Mouse (Mus musculus) heart, adult 2 months (tissue): ENCODE measurements around the gene Slc16a7. TPM values are rescaled to one million over a fixed set of nuclear protein-coding genes. Genes with fewer than 3 reads are reported as not detected.

Source experiments
- DNase-seq, 2 experiments: peaks; one replicate each; pipeline ENCODE4 v3.0.0; 2021
- H3K27ac ChIP-seq: fragments of 200-600 bp; 2 replicates; pipeline ENCODE4 v1.8.1; 2022
- H3K27me3 ChIP-seq: fragments of 200-500 bp; 2 replicates; pipeline ENCODE4 v1.6.1; 2012; ENCODE audit warnings: mild to moderate bottlenecking, low read length, inconsistent platforms, mixed read lengths; ENCODE audit not compliant: control insufficient read depth, insufficient read depth
- H3K36me3 ChIP-seq: fragments of 200-500 bp; 2 replicates; pipeline ENCODE4 v1.6.1; 2012; ENCODE audit warnings: low read length, inconsistent platforms; ENCODE audit not compliant: control insufficient read depth, insufficient read depth
- H3K4me1 ChIP-seq: fragments of 200-500 bp; 2 replicates; pipeline ENCODE4 v1.6.1; 2011; ENCODE audit warnings: low read length; ENCODE audit not compliant: control insufficient read depth, insufficient read depth
- H3K4me3 ChIP-seq: fragments of 200-600 bp; 2 replicates; pipeline ENCODE4 v1.8.1; 2022
- H3K79me2 ChIP-seq: fragments of 200-500 bp; replicated peaks from 2 replicates; pipeline ENCODE4 v1.6.1; 2012; ENCODE audit warnings: mild to moderate bottlenecking, inconsistent platforms, low read length, moderate library complexity, mixed read lengths; ENCODE audit not compliant: control insufficient read depth, insufficient read depth
- H3K9ac ChIP-seq: fragments of 200-500 bp; 2 replicates; pipeline ENCODE4 v1.6.1; 2012; ENCODE audit warnings: low read depth, mild to moderate bottlenecking, control low read depth, inconsistent platforms, low read length, mixed read lengths
- CTCF ChIP-seq: fragments of 200-600 bp; IDR thresholded peaks from 2 replicates; pipeline ENCODE4 v1.8.1; 2022; ENCODE audit warnings: antibody characterized with exemption, mild to moderate bottlenecking, moderate library complexity
- EP300 ChIP-seq: fragments of 200-500 bp; IDR thresholded peaks from 2 replicates; pipeline ENCODE4 v1.6.1; 2011; ENCODE audit warnings: low read depth, low read length, control low read depth; ENCODE audit not compliant: insufficient read depth
- POLR2A ChIP-seq: fragments of 200-500 bp; IDR thresholded peaks from 2 replicates; pipeline ENCODE4 v1.6.1; 2011; ENCODE audit warnings: mild to moderate bottlenecking, low read depth, low read length, control low read depth; ENCODE audit not compliant: insufficient read depth
- WGBS: fragments of 180-500 bp; shearing (Covaris S2); methylation state at CpG from one replicate; pipeline ENCODE4 v1.1.7; 2018; 5-methylcytosine and 5-hydroxymethylcytosine counted together
- intact Hi-C: fragments of 180-260 bp; cut with DNase I; formaldehyde crosslinking; loops from one replicate; pipeline ENCODE4 v1.15.1; 2025
- polyA plus RNA-seq: library from polyadenylated mRNA; depleted of rRNA; stranded (reverse); fragments of >200 nt; gene quantifications from 2 replicates; pipeline ENCODE4 v1.2.3, GENCODE M21; 2012
- total RNA-seq, 2 experiments: library from RNA; stranded (reverse); gene quantifications; 2 replicates each; pipeline ENCODE4 v1.2.3; 2021

Slc16a7 gene
- total and polyA plus RNA-seq, 3 experiments, result 7.9 to 14.4 (median 13.3) TPM

- no peak for DNase-seq
- no peak overlapping the region for H3K9ac ChIP-seq
- no peak overlapping the region for H3K27ac ChIP-seq
- H3K27me3 ChIP-seq, result no peaks in the 10 kb centered on the region
- no peaks in the 10 kb centered on the region for H3K4me1 ChIP-seq
- no peaks in the 10 kb centered on the region for H3K36me3 ChIP-seq
- no peak for TF ChIP-seq POLR2A
- no peak for TF ChIP-seq CTCF
- TF ChIP-seq EP300, result no peak
- H3K4me3 ChIP-seq, result no peak overlapping the region
- intact Hi-C loops, result no loop called here
- no peaks in the 10 kb centered on the region for H3K79me2 ChIP-seq
- 75% methylated on average over 5 of the region's 5 CpGs for WGBS
Measured at GRCm38 (mm10) chr10:125285386-125285785, 103.9 kb downstream of the Slc16a7 start.

GRCm38 (mm10) chr10:125275149-125275848, 114.0 kb downstream of the Slc16a7 start:
- Histone ChIP-seq H3K4me1 (no peaks in the 10 kb centered on the region; the same call in 1 of the 2 replicates), H3K79me2 (no peaks in the 10 kb centered on the region), H3K36me3 (no peaks in the 10 kb centered on the region), H3K4me3 (no peak overlapping the region), H3K9ac (no peak overlapping the region), H3K27me3 (no peaks in the 10 kb centered on the region), H3K27ac (no peak overlapping the region)
- 81% methylated on average over 12 of the region's 12 CpGs for WGBS
- TF ChIP-seq EP300 (no peak), CTCF (no peak), POLR2A (no peak)
- DNase-seq, result no peak
- intact Hi-C loops, result no loop called here

DNA sequence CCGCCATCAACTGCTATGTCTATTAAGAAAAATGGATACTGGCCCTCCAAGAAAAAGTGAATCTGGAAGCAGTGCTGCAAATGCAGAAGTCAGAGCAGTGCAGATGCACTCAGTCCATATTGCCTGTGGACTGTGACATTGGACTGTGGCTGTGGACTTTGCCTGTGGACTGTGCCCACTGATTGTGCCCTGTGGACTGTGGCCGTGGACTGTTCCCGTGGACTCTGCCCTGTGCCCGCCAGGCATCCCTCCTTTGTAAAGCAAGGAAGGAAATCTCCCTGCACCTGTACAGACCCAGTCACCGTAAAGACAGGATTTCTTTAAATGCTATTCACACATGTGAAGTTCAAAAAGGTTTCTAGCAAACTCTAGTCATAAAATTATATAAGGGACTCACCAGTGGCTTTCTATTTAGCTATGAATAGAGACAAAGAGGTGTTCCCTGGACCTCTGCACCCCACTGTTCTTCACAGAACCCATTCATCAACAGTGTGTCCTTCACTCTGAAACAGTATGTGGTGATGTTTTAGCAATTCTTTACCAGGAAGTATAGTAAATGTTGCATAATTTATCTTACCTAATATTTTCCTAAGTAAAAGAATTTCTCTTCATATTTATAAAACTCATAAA, 114.6 kb downstream of the Slc16a7 start:
- DNase-seq, result no peak
- Histone ChIP-seq H3K4me1 (no peaks in the 10 kb centered on the region; the same call in 1 of the 2 replicates), H3K36me3 (no peaks in the 10 kb centered on the region), H3K4me3 (no peak overlapping the region), H3K27ac (no peak overlapping the region), H3K9ac (no peak overlapping the region), H3K27me3 (no peaks in the 10 kb centered on the region), H3K79me2 (no peaks in the 10 kb centered on the region)
- intact Hi-C loops, result no loop called here
- TF ChIP-seq CTCF (no peak), POLR2A (no peak), EP300 (no peak)
- WGBS, result 84% methylated on average over 5 of the region's 5 CpGs

DNA sequence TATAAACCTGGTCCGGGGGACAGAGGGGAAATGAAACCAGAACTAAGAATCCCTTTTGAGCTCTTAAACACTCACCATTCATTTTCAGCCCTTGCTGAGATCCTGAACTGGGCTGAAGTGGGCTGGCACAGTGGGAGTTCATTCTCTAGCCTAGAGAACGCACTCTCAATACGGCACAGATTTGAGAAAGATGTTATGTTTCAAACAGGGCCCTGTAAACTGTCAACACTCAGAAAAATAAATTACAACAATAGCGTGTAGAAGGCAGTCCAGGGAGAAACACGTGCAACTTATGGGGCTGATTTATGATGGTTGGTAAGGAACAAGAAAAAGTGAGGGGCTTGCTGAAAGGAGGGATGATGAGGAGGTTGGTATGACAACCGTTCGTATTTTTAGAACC, 115.5 kb downstream of the Slc16a7 start:
- Histone ChIP-seq H3K4me3 (no peak overlapping the region), H3K4me1 (no peaks in the 10 kb centered on the region; the same call in 1 of the 2 replicates), H3K36me3 (no peaks in the 10 kb centered on the region), H3K79me2 (no peaks in the 10 kb centered on the region), H3K27ac (no peak overlapping the region), H3K27me3 (no peaks in the 10 kb centered on the region), H3K9ac (no peak overlapping the region)
- no peak for DNase-seq
- intact Hi-C loops, result no loop called here
- WGBS, result 77% methylated on average over 7 of the region's 7 CpGs
- TF ChIP-seq CTCF, result no peak
- TF ChIP-seq EP300, result no peak
- TF ChIP-seq POLR2A, result no peak

- Histone ChIP-seq H3K4me3 (no peak overlapping the region), H3K27ac (no peak overlapping the region), H3K36me3 (no peaks in the 10 kb centered on the region), H3K4me1 (no peaks in the 10 kb centered on the region; the same call in 1 of the 2 replicates), H3K79me2 (no peaks in the 10 kb centered on the region), H3K9ac (no peak overlapping the region), H3K27me3 (no peaks in the 10 kb centered on the region)
- 54% methylated on average over 5 of the region's 5 CpGs for WGBS
- intact Hi-C loops, result no loop called here
- TF ChIP-seq EP300 (no peak), POLR2A (no peak), CTCF (no peak)
- no peak for DNase-seq
Measured at GRCm38 (mm10) chr10:125271448-125271847, 117.8 kb downstream of the Slc16a7 start.

- no peak overlapping the region for H3K27ac ChIP-seq
Measured at GRCm38 (mm10) chr10:125270266-125270665, 119.0 kb downstream of the Slc16a7 start.

More at GRCm38 (mm10) chr10:125270266-125270665, 119.0 kb downstream of the Slc16a7 start:
- no peak for DNase-seq
- intact Hi-C loops, result no loop called here
- no peak for TF ChIP-seq POLR2A
- Histone ChIP-seq H3K4me1 (no peaks in the 10 kb centered on the region; the same call in 1 of the 2 replicates), H3K36me3 (no peaks in the 10 kb centered on the region), H3K27me3 (no peaks in the 10 kb centered on the region), H3K79me2 (no peaks in the 10 kb centered on the region), H3K4me3 (no peak overlapping the region), H3K9ac (no peak overlapping the region)
- 51% methylated on average over 5 of the region's 5 CpGs for WGBS
